Mouse (Mus musculus) liver, adult 2 months (tissue): ENCODE measurements at regions not wholly inside any gene's neighbourhood (a gene's known extent, or its start where the extent isn't known, plus 50 kb on each side); places are given as distances from the start of the nearest gene placed in this dataset.

Experiments used
- CTCF ChIP-seq: fragments of 200-500 bp; IDR thresholded peaks from 2 replicates; pipeline ENCODE4 v1.5.1; 2011; ENCODE audit warnings: low read depth, low read length, control low read depth
- POLR2A ChIP-seq: fragments of 200-500 bp; IDR thresholded peaks from 2 replicates; pipeline ENCODE4 v1.6.1; 2011; ENCODE audit warnings: low read length, control low read depth; ENCODE audit not compliant: insufficient read depth; ENCODE audit errors: extremely low read depth

- no peak for TF ChIP-seq CTCF
- TF ChIP-seq POLR2A, result no peak
These were observed 968.1 kb downstream of the Nap1l3 start for GRCm38 (mm10) chrX:121429078-121429477.
